Mouse (Mus musculus) B cell, adult (primary cell): ENCODE data around the gene Fcgbp. TPM values are rescaled to one million over a fixed set of nuclear protein-coding genes. Genes with fewer than 3 reads are reported as not detected.

Source experiments
- total RNA-seq: library from RNA; stranded (reverse); gene quantifications from 4 replicates; pipeline ENCODE4 v1.2.4, GENCODE M21; 2023; ENCODE audit not compliant: inconsistent age

Gene Fcgbp
- not detected in 4 replicates for total RNA-seq

DNA sequence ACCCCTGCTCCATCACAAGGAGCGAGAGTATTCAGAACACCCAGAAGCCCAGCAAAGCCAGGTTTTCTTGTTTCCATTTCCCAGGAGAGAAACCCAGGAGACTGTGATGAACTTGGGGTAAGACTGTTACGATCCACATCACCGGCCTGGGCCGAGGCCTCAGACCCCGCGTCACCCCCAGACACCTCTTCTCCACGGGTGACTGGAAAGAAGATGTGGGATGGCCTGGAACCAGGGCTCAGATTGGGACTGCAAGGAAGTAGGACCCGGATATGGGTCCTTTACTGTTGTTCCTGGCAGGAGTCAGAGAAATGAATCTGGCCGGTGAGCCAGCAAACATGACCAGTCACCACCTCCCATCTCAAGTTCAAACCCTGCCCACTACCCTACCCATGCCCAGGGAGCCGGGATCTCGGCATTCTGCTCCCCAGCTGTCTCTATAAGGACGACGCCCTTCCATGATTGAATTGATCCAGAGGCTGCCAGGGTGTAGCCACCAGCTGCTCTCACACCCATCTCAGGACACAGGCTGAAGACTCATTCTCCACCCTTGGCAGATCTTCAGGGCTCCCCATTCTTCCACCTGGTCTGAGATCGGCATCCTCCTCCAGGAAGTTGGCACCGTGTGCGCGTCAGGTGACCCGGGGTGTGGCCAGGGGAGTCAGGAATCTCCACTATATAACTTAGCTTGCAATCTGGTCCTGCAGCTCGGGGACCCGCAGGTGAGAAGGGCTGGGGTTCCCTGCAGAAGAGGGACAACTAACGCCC, at the start of gene Fcgbp:
Gene Fcgbp (plus strand): TSS at position 706 of the 768 bp plus-strand sequence.

DNA sequence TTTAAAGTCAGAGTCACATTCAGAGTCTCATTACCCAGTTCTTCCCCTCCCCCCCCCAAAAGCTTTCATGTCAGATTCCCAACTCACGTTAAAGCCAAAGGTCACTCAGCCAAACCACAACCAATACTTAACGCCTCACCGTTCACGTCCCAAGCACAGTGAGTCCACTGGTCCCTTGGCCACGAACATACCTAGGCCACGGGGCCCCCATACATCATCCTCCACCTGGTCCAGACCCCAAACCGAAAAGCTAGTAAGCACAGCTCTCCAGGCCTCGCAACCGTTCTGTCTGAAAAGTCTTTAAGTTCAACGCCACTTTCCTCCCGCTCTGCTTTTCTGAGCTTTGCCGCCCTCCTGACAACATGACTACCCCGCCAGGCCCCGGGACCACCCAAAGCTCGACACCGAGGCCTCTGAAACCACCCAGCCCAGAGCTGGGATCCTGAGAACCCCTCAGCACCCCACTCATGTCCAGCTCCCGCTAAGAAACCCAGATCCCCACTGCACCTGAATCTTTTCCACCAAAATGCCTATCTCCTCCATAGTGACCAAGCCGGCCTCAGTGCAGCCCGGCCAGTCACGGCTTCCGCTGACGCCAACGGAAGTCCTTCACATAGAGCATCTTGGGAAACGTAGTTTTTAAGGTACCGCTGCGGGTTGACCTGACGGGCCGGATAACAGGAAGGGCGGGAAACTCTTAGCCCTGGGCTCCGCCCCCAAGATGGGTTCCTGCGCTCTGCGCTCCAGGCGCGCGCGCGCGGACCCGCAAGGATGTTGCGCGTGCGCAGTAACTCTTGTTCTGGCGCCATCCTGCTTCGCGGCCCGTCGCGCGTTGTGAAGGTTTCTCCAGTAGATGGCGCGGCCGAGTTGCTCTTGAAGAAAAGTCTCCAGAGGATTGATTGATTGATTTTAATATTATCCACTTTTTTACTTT, 21.3 kb upstream of the Fcgbp start, which contains the start of gene Psmc4:
Gene Psmc4 (minus strand): TSS at position 626 of the 934 bp plus-strand sequence.

DNA sequence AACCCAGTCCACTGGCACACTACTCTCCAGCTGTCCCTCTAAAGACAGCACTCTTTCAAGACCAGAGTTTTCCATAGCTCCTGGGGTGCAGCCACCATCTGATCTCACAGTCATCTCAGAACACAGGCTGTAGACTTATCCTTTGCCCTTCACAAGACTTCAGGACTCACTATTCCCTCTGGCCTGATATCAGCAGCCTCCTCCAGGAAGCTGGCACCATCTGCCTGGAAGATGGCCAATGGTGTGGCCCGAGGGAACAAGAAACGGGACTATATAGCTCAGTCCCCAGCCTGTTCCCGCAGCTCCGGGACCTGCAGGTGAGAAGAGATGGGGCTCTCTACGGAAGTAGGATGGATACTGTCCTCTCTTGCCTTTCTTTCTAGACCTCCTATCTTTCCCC, 58.1 kb downstream of the Fcgbp start, which contains the start of gene 9530053A07Rik:
Gene 9530053A07Rik (plus strand): TSS at position 301 of the 400 bp plus-strand sequence.

DNA sequence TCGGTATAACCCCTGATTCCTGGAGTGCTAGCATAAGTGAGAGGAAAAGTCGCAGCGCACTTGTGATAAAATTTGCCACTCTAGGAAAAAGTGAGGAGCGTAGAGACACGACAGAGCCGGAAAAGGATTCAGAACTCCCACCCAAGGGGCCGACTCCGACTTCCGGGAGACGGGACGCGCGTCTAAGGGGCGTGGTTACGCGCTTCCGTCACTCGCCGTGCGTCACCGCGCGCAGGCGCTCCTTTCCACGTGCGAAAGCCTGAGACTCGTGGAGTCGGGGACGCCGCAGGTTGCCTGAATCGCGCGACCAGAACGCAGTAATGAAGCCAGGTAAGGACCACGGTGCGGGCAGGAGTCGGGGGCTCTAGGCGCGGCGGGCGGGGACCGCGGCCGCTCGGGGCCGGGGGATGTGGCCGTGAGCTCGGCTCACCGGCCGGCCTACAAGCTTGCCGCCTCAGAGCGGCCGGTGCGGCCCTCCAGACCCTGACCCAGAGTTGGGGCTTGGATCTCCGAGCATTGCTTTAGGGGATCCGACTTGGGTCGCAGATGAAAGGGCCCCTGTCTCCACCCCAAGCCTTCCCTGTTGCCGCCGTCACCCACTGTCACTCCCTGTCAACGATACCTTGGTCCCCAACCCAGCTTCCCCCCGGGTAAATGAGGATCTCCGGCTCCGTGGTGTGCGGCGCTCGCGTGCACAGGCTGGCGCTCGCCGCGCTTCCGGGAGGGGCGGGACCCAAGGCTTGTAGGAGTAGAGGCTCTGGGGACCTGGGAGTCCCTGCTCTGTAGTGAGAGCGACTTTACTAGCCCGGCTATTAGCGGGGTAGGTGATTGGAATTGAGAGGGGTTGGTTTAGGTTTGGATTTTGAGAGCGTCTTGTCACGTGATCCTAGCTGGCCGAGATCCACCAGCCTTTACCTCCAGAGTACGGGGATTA, 98.7 kb downstream of the Fcgbp start, which contains the start of gene Fbl:
Gene Fbl (plus strand): TSS at position 222 of the 934 bp plus-strand sequence.

Other genes with a start within 250 kb of the Fcgbp start
- gene Zfp59, start 232.6 kb upstream of the Fcgbp start, total RNA-seq: 4.5 to 6.6 TPM (median 5.2 TPM) in 4 replicates
- 9.1 to 11.3 TPM (median 10.1 TPM) in 4 replicates for gene Zfp607a, start 213.7 kb upstream of the Fcgbp start, total RNA-seq
- gene Zfp974, start 141.8 kb upstream of the Fcgbp start, total RNA-seq: 15.6 to 17.3 TPM (median 16.5 TPM) in 4 replicates
- gene Zfp780b, start 92.1 kb upstream of the Fcgbp start, total RNA-seq: 10.3 to 12.3 TPM (median 11.8 TPM) in 4 replicates
- gene Zfp850, start 57.1 kb upstream of the Fcgbp start, total RNA-seq: 7.4 to 12.5 TPM (median 9.7 TPM) in 4 replicates
- 110 to 133 TPM (median 123 TPM) in 4 replicates for gene Psmc4, start 21.1 kb upstream of the Fcgbp start, total RNA-seq
- not detected in 4 replicates for gene 9530053A07Rik, start 58.2 kb downstream of the Fcgbp start, total RNA-seq
- gene Fbl, start 98.5 kb downstream of the Fcgbp start, total RNA-seq: 234 to 240 TPM (median 237 TPM) in 4 replicates
- 20.5 to 23.5 TPM (median 21.3 TPM) in 4 replicates for gene Dyrk1b, start 108.2 kb downstream of the Fcgbp start, total RNA-seq
- 1.1 to 1.7 TPM (median 1.2 TPM) in 4 replicates for gene Eid2, start 196.6 kb downstream of the Fcgbp start, total RNA-seq
- 2.6 to 4.1 TPM (median 3.5 TPM) in 4 replicates for gene Eid2b, start 206.5 kb downstream of the Fcgbp start, total RNA-seq
- gene Selenov, start 219.9 kb downstream of the Fcgbp start, total RNA-seq: not detected in 4 replicates
- gene Dll3, start 231.0 kb downstream of the Fcgbp start, total RNA-seq: not detected in 4 replicates
- 38.7 to 46.9 TPM (median 40.5 TPM) in 4 replicates for gene Timm50, start 240.8 kb downstream of the Fcgbp start, total RNA-seq